Mouse (Mus musculus) lung, postnatal 10 days (tissue): Measurements from ENCODE around the gene Ppp2r5e.

Experiments used
- DNase-seq: peaks from one replicate; pipeline ENCODE4 v3.0.0; 2021

The Ppp2r5e gene

DNA sequence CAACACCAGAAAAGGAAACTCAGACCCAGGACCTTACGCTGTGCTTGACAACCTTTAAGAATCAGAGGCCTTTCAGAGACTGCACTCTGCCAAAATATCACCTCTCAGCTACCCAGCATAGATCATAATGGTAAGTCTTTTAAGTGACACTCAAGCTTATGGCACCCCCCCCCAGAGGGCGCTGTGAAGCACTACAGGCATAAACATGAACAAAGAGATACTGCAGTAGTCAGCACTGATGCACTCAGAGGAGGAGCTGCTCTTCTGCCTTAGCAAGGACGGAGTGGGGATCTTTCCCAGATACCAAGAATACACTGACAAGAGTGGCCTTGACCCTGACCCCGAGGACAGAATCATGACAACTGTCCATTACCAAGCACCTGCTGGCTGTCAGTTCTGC lies 23.8 kb downstream of the Ppp2r5e start:
- DNase-seq: peak; percentile 46

DNA sequence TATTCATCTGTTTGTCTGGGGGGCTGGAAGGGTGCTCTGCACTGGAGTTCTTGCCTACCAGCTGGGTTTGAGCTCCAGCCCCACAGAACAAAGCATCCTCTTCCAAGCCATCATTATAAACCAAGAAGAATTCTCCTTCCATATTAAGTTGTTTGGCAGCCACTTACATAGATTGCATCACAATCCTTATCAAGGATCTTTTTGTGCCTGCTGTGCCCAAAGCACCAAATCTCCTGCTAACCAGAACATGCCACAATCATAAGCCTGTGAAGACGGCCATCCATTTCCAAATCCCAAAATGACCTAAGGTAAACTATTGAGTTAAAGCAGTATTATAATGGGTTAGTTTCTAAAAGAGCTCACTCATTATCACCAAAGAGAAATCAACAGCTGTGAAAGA lies 25.9 kb downstream of the Ppp2r5e start:
- no peak for DNase-seq

DNA sequence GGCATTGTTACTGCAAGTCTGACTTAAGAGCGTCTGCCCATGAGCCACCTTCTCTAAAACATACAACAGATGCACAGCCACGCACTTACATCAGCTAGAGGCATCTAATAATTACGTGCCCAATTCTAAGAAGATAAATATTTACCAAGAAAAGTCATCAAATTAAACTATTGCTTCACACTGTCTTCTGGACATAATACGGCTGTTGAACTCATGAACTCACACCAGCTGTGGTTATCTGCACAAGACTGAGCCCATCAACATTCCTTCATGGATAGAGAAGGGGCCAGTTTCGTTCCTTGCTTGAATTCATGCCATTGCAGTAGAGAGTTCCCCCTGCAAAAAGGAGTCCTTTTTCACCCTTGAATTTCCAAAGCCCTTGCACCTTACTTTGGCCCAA lies 28.3 kb downstream of the Ppp2r5e start:
- peak; percentile 41 for DNase-seq

DNA sequence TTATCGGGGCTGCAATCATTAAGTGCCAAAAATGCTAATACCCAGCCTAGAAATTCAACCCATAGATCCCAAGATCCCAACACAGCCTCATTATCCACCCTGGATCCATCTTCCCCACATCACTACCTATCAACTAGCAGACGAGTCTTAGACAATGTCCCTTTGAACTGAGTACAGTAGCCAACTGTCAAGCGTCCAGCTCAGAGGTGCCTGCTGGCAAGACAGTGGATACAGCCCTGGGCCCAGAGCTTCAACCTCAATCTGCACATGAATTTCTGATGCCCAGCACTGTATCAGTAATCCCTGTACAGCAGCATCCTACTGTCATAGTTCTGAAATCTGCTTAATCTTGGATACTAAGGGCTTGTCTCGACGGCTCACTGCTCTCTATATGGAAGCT lies 30.3 kb downstream of the Ppp2r5e start:
- DNase-seq: no peak

DNA sequence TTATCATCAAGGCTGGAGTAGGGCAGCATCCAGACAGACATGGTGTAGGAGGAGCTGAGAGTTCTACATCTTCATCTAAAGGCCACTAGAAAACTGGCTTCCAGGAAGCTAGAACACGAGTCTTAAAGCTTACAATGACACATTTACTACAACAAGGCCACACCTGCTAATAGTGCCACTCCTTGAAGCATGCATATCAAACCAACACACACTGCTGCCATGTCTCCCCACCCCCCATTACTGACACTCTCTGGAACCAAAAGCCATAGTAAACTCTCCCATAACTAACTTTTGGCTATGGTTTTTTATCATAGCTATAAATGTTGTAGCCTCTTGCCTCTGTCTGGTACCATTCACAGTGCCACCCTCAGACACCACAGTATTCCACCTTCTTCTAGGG lies 31.5 kb downstream of the Ppp2r5e start:
- no peak for DNase-seq

DNA sequence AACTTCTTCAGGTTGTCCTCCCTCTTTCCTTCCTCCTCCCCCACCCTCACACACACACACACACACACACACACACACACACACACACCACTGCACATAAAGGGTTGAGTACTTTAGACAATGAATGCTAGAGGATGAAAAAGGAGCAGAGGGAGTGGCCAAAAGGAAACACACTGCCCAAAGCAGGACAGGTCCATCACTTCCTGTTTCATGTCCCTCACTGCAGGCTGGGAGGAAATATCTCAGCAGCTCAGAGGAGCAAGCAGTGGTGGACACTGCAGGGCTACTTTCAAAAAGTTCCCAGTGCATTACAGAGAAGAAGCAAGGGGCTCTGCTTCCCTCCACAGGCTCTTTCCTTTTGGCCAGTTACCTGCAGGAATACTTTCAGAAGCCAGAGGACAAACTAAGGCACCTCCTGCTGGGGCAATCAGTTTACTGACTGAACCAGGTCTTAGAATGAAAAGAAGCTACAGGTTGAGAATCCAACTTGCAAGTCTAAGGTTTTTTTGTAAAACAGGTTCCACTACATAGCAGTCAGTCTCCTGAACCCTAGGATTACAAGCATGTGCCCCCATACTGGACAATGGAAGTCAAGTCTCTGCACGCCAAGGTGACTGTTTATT lies 32.9 kb downstream of the Ppp2r5e start:
- DNase-seq: peak; percentile 9

DNA sequence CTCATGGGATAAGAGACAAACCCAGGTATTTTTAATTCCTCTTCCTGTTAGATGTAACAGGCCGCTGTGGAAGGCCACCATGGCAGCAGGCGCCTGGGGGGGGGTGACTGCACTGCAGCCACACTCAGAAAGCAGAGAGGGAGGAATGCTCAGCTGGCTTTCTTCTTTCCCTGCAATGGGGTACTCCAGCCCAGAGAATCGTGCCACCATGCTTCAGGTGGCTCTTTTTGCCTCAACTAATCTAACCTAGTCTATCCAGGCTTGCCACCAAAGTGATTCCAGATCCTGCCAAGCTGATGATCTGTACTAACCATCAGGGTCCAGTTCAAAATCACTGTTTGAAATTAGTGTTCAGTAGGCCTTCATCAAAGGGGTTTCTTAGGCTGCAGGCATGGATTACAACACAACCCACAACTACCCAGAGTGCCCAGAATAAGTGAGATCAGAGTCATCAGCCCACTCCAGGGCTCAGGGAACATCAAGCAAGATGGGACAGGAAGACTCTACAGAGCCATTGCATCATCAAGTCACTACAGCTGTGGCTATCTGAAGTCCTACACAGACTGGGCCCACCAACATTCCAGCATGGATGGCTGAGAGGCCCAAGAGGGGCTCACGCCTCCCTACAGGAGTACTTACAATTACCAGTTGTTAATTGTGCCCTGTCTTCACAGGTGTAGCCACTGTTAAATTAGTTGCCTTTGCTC lies 35.2 kb downstream of the Ppp2r5e start:
- DNase-seq: no peak

DNA sequence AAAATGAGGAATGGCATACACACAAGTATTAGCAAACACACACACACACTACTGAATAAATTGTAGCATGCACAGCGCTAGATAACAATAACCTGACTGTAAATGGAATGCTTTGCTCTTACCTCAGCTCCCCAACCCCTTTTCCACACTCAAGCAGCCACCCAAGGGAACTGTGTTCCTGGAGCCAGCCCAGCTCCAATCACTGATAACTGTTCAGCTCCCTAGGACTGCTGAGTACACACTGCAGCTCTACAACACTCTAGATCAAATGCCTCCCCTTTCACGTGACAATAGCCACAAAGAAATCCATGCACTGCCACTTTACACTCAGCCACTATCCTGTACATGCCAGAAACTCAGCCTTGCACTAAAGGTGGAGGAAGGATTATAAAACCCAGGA lies 36.8 kb downstream of the Ppp2r5e start:
- peak; percentile 43 for DNase-seq

DNA sequence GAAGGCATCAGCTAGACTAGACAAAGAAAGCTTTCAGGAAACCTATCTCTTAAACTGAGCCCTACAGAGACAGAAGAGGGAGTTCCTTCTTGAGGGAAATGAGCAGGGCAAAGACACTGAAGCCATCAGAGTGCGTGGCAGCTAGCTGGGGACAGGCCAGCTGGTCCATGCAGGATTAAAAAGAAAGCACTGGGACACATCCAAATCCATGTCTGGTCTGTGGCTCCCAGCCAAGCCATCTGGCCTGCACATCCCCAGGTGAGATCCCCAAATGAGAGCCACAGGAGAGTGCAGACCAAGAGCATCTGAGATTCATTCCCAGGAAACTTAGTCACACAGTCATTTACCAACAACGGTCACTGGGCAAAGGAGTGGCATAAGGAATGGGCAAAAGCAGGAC lies 38.2 kb downstream of the Ppp2r5e start:
- peak; percentile 17 for DNase-seq

DNA sequence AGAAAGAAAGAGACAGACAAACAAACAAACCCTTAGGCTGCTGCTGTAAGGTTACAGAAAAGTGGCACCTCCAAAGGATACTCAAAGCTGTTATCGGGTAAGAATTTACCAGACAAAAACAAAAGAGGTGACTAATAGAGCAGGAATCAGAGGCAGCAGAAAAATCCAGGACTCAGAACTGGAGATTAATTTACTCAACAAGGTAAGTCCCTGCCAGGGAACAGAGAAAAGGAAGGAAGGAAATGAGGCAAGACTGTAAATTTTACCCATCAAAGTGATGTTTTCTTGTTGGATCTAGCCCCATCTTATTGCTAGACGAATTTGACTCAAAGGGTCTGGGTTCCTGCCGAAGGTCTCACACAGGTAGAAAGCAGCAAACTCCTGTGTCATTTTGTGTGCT lies 41.0 kb downstream of the Ppp2r5e start:
- no peak for DNase-seq

DNA sequence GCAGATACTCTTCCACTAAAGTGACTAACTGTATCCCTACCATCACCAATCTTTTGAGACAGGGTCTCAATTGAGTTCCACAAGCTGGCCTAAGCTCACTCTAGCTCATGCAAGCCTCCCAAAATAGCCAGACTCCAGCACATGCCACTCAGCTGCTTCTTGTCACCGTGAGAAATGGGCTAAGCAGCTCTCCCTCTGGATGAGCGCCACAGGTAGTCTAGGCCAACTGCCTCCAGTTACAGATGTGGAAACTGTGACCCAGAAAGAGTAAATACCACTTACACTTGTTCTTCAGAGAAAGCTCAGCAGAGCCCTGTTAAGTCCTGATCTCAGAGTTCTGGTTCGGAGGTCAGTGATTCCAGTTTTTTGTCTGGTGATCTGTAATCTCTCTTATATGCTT lies 43.7 kb downstream of the Ppp2r5e start:
- peak; percentile 34 for DNase-seq

DNA sequence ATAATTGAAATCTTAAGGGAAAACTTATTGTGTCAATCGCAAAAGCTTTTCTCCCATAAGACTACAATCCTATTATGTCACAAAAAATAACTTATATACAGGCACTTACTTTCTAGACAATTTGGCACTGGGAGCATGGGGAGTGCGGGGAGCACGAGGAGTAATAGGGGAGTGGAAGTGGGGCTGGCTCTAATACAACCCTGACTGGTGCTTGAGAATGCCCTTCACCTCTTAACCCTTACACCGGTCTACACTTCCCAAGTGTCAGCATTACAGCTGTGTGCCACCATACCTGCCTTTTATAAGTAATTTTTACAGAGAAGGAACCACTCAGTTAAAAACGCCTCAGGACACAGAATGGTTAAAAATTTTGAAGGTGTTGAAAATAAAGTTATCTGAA lies 44.4 kb downstream of the Ppp2r5e start:
- DNase-seq: no peak

DNA sequence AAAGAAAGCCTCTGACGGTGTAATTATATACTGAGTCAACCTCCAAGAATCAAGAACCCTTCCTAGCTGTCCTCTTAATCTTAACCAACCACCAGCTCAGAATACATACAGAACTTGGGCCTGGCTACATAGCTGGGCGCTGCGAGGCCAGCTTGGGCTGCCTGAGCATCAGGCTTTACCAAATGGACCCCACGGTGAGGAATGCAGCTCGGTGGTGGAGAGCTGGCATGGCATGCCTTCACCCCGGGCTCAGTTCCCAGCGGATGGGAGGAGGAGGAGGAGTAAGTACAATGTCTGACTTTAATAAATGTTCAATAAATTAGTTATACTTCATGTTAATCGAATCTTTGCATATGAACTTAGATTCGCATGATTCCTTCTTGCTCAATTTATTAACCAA lies 47.0 kb downstream of the Ppp2r5e start:
- no peak for DNase-seq

DNA sequence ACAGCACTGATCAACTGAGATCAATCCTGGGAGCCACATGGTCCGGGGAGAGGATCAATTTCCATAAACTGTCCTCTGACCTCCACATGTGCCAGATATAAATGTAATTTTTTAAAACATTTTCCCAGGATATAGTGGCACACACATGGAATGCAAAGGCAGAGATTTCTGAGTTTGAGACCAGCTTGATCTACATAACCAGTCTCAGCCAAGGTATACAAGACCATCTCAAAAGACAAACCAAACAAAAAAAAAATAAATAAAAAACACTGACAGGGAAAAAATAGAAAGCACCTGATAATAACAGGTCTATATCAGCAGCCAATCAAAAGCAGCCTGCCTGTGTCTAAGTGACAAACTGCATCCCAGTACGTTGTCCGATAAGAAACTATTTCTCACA lies 48.9 kb downstream of the Ppp2r5e start:
- no peak for DNase-seq

DNA sequence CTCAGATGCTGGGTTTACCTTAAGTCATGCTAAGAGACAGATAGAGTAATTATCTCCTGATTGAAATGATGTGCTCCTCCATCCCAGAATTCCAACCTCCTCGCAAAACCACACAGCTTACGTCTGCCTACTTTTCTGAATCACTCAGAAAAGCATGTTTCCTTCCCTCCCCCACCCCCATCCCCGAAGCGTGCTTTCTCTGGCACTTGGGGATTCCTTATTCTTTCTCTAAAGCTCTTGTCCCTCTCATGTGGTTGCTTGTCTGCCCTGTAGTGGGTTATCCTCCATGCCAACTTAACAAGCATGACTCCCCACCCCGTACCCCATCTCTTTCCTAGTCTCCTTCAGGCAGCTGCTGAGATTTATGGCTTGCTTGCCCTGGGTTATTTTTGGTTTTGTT lies 49.8 kb downstream of the Ppp2r5e start:
- DNase-seq: no peak

DNA sequence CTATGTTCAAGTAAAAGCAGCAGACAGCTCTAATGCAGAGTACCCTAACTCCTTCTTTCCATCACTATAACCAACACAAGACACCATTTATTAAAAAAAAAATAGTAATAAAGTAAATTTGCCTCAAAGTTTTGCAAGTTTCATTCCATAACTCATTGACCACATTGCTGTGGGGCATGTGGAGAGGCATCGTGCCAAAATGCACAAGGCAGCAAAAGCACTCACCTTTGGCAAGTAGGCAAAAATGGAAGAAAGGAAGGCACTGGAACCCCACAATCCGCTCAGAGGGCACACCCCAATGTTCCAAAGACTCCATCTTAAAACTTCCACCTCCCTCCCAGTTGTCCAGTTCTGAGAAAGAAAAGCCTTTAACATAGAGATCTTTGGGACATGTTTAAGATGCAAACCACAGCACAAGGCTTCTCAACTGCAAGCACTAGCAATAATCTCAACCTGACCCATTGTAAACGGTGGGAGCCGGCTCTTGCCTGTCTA lies 50.6 kb downstream of the Ppp2r5e start:
- DNase-seq: no peak

DNA sequence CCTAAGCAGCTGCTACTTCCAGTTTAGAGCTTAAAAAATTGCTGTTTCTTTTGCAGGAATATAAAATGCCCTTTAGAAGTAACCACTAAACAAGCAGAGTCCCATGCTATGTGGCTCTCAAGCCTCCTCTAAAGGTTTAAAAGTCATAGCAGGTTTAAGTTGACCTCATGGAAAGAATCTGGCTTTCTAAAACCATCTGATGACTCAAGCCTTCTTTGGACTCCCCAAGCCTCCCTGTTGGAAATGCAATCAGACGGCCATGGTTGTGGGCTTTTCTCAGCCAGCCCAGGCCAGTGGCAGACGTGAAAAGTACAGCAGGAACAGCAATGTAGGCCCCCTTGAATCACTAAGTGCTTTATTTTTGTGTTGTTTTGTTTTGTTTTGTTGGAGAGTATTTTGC lies 51.4 kb downstream of the Ppp2r5e start:
- DNase-seq: no peak

DNA sequence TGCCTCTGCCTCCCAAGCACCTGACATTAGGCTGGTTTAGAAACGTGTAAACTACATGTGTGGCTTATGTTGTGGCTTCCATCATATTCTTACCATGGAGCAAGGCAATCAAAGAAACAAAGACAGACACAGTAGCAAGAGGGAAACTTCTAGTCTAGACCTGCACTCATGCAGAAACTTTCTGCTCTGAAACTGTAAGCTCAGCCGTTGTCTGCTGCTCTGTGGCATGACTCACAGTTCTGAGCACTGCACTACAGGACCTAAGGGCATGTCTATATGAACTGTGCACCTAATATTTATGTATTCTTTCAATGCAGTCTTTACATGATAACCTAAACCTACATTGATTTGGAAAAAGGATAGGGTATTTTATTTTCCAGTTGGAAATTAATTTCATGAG lies 51.8 kb downstream of the Ppp2r5e start:
- DNase-seq: no peak

DNA sequence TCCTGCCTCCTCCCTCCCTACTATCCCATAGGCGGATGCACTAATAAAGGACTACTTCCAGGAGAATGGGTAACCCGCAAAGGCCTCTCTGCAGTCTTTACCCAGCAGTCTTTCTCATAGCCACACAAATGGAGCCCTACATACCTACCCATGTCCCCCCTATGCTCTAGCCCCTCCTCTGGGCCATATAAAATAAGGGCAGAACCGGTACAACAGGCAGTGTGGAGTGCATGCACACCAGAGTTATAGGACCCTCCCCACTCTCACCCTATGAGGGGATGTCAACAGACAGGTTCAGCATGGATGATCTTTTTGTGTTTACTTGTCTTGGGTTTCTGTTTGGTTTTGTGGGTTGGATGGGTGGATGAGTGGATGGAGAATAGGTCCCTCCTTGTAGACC lies 52.7 kb downstream of the Ppp2r5e start:
- DNase-seq: no peak

DNA sequence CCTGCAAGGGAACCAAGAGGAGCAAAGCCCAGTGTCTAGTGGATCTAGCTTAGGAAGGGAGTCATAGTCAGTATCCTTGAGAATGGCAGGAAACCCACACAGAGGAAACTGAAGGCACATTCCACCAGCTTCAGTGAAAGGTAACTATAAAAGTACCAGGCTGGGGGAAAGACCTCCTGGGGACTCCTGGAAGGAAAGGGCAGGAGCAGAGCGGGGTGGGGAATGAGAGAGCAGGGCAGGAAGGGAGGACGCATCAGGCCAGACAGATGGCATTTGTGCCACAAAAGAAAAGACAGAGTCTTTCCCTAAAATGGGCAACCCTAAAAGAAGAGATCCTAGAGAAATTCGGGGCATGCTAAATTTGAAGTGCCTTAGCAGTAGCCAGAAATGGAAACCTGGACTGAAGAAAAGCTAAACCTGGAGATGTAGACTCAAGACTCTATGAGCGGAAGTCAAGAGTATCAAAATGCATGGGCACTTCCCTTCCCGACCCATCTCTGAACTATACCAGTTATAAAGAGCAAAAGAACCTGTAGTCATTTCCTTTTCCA lies 55.3 kb downstream of the Ppp2r5e start:
- no peak for DNase-seq

DNA sequence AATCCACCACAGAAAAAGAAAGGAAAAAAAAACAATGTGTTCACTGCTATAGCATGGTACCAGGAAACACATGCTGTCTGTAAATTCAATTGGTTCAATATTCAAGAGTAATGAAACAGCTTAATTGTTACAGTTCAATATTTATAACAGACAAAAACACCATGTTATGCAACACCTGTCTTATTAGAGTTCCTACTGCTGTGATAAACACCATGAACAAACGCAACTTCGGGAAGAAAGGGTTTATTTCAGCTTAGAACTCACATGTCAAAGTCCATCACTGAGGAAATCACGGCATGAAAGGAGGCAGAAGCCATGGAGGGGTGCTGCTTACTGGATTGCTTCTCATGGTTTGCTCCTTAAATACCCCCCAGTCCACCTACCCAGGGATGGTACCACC lies 56.8 kb downstream of the Ppp2r5e start:
- no peak for DNase-seq

DNA sequence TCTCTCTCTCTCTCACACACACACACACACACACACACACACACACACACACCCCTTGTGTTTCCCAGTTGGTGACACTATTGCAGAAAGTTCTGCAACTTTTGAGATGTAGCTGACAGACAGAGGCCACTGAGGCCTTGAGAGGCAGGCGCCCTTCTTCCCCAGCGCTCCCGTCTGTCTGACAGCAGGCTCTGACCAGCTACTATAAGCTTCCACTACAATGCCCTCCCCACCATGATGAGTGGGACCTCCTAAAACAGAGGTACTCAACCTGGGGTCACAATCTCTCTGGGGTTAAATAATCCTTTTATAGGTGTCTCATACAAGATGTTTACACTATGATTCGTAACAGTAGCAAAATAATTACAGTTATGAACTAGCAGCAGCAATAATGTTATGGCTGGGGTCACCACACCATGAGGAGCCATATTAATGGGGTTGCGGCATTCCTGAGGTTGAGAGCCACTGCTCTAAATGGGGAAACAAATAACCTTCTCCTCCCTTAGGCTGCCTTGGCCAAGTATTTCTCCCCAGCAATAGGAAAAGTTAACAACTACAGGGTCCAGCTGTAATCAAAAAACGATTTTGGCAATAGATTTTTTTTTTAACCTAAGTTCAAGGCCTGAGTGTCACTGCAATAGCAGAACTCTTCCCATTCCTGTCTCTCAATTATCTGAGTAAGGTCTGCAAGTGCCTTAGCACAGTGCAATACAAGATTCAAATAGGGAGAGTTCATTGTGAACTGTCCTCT lies 58.2 kb downstream of the Ppp2r5e start:
- DNase-seq: no peak

DNA sequence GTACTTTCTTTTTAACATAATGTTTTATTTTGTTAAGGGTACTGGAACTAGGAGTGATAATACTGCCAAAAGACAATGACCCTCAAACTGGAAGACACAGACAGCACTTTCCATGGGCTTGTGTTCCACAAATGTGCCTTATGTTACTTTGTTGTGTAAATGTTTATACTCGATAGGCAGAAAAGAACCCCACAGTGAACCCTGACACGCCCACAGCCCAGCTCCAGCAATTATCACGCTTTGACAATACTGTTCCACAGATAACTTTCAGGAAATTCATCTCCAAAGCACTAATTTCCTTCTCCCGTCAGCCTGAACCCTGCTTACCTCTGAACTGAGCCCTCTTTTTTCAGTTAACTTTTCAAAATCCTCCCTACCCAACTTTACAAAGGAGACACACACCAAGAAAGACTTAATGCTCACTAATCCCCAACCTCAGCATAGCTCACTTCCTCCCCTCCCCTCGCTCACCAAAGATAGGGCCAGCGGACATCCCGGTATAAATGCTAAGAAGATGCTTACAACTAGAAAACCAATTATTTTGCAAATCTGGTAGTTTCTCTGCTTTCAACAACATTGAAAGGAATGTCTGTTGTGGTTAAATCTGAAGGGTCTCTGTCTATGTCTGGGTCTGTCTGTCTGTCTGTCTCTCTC lies 58.9 kb downstream of the Ppp2r5e start:
- peak; percentile 28 for DNase-seq
